Mouse (Mus musculus) heart, adult 8-10 months (tissue): Measurements from ENCODE around the gene Lta. TPM values are rescaled to one million over a fixed set of nuclear protein-coding genes. Genes with fewer than 3 reads are reported as not detected.

Experiments used
- DNase-seq: peaks from one replicate; pipeline ENCODE4 v3.0.0; 2022; ENCODE audit warnings: low spot score
- total RNA-seq, 4 experiments: library from RNA; stranded (reverse); gene quantifications; 2 replicates each; pipeline ENCODE4 v1.2.4; 2022

The Lta gene
- total RNA-seq, 4 experiments from 2014 or later: 0.44 TPM; not detected in 3

DNA sequence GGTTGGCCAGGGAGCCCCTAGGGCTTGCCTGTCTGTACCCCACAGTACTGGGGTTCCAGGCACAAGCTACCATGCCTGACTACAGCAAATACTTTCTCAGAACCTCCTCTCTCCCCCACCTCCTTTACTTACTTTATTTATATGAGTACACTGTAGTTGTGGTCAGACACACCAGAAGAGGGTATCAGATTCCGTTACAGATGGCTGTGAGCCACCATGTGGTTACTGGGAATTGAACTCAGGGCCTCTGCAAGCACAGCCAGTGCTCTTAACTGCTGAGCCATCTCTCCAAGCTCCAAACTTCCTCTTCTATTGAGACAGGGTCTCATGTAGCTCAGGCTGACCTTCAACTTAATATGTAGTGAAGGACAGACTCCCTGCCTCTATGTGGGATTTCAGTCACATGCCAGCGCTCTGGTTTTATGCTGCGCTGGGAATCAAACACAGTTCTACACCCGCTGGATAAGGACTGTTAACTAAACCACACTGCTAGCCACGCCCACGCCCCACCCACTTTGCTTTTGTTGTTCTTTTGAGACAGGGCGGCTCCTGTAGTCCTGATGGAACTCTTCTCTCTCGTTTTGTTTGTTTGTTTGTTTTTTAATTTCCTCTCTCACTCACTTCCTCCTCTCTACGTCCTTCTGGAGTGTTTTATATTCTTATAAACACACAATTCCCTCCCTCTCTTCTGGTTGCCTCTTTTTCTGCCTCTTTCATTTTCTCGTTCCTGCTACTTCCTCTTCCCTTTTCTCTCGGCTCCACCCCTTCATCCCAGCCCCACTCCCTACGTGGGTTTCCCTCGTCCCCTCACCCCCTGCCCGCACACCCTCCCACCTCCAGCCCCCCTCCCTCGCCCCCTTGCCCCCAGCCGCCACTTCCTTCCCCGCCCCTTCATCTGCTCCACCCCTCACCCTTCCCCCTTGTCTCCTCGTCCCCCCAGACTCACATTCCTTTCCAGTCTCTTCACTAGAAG, 19.2 kb downstream of the Lta start:
- peak; percentile 77 for DNase-seq

DNA sequence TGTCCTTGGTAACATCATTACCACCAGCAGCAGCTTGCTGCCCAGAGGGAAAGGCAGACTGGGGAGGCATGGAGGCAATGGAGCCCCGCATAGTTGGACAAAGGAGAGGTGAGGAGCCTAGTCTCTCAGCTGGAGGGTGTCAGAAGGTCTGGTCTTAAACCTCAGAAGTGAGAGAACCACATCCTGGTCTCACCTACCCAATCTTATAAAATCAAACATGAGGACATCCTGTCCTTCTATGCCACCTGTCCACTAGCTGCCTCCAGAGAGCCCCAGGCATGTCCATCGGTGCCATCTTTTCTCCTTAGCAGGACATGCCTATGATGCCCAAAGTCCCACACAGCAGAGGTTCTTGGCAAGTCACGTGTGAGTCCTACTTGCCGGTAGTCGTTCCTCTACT, 25.1 kb downstream of the Lta start:
- DNase-seq: no peak

DNA sequence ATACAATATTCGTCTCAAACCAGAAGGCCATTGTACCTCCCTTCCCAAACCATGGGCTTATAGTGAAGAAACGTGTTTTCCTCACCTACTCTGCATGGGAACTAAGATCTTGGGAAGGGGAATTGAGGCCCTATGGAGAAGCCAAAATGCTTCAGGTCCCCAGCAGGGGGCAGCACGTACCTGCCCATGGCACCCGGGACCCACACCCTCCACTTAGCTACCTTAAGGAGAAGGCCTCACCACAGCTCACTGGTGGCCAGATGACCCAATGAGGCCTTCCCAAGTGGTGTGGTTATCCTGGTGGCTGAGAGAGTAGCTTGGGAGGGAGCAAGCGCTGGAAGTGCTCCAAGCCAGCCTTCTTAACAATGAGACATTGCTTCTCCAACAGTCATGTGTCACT, 26.6 kb downstream of the Lta start:
- peak; percentile 73 for DNase-seq

DNA sequence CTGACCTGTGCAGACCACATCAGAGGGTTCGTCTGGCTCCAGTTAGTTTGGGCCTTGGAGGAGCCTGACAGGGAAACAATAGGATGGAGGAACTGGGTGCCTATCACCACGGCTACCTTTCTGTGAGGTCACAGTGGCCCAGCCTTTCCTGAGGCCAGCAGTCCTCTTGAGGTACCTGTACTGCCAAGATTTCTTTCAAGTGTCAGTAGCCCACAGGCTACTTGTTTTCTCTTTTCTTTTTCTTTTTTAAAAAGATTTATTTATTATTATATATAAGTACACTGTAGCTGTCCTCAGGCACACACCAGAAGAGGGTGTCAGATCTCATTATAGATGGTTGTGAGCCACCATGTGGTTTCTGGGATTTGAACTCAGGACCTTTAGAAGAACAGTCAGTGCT, 29.2 kb downstream of the Lta start, which contains the start of gene Aif1:
Aif1 (minus strand) TSS at position 101 of the 400 bp plus-strand sequence.
- no peak for DNase-seq

DNA sequence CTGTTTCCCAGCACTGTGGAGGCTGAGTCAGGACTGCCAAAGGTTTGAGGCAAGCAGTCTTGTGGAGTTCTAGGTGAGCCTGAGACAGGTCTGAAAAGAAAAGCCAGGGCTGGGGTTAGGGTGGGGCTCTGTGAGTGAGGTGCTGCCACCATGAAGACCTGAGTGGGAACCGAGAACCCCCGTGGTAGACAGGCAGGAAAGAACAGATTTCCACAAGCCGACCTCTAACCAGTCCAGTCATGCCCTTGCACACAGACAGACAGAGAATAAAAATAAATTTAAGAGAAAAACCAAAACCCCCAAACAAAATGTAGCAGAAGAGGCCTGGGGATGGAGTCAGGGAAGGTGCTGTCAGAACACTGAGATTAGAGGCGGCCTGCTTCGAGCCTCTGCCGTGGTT, 29.8 kb downstream of the Lta start:
- DNase-seq: no peak

DNA sequence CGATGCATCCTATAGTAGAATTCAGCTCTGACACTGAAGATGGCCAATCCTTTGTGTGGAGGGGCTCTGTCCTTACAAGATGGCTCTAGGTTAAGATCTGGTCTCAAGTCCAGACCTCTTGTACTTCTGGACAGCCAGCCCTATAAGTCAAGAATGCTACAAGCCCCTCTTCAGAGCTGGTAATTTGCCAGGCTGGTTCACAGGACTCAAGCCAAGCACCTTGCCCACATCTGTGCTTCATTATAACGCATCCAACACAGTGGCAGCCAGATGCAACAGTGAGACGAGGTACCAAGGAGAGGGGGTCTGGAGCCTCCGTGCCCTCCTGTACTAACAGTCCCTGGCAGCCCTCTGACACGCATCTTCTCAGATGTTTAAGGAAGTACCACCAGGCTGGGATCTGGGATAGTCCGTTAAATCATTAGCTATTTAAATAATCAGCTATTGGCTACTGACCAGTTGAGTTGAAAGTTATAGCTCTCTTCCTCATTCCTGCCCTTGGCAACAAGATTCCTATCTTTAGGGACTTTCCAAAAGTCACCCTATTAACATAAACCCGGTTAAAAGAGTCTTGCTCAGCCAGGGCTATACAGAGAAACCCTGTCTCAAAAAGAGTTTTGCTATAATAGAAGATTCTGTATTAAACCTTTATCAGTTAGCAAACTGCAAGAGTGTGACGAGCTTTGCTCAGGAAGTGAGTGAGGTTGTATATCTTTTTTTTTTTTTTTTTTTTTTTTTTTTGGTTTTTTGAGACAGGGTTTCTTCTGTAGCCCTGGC, 30.8 kb downstream of the Lta start:
- DNase-seq: no peak

DNA sequence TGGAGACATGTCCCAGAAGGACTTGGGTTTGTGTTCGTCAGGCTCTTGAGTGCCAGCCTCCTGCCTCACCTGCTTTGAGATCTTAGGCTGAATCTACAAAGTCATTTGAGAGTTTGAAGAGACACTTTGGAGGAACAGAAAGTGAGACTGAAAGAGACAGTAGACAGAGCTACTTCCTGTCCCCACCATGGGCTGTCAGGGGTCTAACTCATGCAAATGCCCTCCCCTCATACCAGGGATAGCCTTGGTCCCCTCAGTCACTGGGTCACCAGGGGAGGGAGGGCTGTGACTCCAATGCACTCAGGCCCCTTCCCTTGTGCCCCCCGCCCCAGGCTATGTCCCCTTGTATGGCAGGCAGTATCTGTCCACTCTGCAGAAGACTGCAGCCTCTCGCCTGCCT, 31.8 kb downstream of the Lta start:
- DNase-seq: no peak

DNA sequence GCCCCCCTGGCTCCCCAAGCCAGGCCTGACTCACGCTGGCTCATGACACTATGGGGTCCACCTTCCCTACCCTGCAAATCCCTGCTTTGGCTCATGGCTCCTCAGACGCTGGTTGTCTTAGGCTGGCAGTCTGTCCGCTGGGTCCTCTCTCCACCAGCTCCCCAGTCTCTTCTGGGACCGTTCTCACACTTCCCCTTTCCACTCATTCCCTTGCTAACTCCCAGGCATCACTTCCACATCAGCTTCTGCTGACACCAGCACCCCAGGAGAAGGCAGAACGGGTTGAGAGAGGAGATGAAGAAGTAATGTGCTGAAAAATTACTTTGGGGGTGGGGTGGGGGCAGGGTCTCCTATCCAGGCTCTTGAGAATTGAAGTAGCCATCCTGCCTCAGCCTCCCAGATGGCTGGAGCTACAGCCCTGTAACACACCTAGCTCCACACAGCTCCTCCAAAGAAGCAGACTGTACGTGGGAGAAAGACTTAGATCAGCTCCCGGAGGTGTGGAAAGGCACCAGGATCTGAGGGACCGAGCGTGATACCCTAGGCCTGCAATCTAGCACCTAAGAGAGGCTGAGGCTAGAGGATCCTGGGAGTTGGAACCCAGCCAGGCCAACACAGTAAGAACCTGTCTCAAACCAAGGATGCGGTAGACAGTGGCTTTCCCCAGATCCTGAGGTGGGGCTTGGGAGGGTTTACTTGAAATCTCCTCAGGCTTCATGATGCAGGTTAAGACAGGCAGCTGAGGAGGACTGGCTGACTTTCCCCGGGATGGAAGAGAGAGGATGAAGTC, 32.5 kb downstream of the Lta start:
- no peak for DNase-seq

DNA sequence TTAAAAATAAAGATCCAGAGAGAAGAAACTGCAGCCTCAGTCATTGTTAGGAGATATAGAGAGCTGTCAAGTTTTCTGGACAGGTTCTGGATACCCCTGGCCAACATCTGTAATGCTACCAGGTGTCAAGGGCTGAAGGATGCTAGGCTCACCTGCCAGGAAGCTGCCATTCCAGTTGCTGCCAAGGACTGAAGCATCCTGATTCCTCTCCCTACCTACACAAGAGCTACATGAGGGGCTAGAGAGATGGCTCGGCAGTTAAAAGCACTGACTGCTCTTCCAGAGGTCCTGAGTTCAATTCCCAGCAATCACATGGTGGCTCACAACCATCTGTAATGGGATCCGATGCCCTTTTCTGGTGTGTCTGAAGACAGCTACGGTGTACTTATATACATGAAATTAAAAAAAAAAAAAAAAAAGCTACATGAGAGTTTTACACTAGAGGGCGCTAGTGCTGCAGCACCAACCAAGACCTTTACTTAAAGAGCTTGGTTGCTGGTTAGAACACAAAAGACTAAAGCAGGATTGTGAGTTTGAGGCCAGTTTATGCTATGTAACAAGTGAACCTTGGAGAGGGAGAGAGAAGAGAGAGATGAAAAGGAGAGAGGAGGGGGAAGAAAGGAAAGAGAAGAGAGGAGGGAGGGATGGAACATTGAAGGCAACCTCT, 36.5 kb downstream of the Lta start:
- no peak for DNase-seq

DNA sequence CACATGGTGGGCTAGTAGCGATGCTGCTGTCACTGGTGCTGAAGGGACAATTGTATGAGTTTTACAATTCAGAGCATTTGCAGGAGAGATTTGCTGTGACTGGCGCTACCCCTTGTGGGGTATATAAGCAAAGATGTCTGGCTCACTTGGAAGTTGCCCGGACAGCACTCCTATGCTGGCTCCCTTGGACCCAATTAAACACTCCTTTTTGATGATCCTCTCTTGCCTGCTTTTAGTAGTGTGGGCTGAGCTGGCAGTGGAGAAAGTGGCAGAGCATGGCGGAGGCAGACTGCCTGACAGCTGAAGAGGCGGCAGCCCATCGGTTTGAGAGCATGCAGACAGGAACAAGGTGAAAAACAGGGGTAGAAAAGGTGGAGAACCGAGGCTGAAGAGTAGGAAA, 37.4 kb downstream of the Lta start:
- no peak for DNase-seq

DNA sequence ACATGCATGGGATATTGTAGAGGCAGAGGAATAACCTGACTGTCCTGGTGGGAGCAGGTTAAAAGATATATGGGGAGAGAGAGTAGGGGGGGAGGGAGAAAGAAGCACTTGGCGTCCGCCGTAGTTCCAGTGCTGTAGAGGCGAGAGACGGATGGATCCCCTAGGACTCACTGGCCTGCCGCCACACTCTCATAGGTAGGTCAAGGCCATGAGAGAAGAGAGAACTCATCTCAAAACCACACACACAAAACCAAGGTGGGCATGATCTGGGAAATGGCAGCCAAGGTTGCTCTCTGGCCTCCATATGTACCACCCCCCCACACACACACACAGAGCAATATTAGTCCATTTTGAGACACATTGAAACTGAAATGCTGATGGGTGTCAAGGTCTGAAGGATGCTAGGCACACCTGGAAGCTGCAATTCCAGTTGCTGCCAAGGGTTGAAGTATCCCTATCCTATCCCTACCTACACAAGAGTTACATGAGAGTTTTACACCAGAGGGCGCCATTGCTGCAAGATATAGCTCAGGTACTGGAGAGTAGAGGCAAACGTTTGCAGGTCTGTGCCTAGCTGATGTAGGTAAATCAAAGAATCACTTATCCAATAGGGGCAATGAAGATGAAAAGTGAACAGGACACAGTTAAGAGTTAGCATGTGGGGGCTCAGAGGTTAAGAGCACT, 38.7 kb downstream of the Lta start:
- peak; percentile 60 for DNase-seq

DNA sequence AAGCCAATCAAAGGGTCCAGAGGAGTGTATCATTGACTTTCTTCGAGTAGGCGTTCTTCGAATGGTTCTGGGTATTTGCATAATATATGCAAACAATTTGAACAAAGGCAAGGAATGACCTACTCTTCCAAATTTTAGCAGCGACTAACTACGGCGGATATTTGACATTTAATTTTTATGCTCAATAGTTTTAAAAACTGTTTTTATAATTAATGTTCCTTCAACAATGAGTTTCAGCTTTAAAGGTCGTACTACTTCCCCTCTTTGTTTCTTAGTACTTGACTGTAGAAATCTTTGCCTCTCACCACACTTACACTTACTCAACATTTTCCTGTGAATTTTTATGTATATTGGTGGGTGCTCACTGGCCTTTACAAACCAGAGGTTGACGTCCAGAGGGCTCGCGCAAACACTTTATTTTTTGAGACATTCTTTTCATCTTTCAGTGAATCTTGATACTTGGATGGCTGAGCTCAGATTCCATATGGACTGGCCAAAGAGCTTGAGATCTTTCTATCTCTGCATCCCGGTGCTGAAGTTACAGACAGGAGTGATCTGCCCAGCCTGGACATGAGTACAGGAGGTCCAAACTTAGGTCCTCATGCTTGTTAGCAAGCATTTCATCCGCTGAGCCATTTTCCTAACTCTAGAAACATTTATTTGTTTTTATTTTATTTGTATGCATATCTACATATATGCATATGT, 39.5 kb downstream of the Lta start:
- DNase-seq: no peak

DNA sequence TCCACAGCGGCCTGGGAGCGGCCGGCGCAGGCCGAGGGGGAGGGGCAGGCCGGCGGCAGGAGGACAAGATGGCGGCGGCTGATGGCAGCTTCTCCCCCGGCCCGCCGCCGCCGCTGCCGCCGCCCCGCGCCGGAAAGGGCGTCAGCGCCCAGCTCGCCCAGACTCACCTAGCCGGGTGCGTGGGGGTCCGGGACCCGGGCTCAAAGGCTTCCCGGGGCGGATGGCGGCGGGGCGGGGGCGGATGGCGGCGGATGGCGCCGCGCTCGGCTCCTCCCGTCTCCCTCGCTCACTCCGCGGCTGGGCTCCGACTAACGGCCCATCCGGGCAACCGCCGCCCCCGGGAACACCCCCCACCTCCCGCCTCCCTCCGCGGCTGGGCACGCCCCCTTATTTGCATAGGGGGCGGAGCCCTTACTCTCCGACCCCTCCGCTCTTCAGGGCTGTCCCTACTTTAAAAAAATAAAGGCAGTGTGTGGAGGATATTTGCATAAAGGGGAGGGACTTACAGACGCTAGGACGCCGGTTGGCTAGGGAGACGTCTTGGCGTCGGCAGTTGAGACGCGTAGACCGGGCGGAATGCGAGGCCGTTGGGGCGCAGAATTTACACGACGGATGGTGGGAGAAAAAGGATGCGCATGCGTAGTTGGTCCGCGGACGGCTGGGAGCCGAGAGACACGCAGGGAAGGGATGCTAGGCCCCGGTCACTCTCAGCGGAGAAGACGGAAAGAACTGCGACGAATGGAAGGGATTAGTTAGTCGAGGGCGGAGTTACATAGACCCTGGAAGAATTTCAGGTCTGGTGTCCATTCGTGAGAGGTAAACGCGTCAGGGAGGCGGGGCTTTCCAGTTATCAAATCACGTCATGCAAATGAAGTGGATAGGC, 40.3 kb downstream of the Lta start, which contains the start of gene Prrc2a:
Prrc2a (minus strand) TSS at position 330 of the 883 bp plus-strand sequence.
- DNase-seq: peak; percentile 98

DNA sequence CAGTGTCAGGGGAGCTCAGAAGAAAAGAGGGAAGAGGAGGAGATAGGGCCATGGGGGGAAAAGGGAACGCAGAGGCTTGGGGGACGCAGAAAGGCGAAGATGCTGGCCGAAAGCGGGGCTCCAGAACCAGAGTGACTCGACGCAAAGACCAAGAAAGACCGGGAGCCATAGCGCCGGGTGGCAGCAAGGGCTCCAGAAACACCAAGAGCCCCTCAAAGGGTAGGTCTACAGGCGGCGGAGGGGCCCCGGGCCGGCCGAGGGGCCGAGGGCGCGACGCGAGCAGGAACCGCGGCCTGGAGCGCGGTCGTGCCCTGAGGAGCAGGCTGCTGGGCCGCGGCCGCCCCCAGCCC, 41.0 kb downstream of the Lta start:
- DNase-seq: no peak

DNA sequence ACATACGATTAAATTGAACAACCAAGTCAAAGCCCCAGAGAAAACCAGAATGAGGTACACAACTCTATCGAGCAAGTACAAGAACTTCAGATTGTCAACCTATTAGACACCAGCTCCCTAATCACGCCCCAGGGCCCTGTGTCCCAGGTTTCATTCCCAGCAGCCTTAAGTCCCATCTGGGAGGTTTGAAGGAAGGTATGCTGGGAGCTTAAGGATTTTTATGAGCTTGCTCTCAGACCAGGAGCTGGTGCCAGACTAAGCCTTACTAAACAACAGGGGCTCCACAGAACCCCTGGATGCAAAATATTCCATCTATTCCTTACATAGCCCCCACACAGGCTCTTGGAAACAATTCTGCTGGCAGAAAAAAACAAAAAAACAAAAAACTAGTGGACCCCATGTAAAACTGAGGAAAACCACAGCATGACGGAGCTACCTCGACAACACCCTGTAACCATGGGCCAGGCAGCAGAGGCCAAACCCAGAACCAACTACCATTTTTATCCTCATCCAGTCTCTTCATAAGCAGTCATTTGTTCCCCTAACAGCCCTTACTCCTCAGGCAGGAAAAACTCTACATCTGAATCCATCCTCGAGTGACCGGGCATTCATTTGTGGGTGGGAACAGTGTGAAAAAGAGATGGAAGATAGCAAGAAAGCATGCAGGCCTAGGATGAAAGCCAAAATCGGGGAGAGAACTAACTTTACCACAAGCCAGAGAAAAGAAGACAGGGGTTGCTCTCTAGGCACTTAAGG, 41.6 kb downstream of the Lta start:
- DNase-seq: no peak

DNA sequence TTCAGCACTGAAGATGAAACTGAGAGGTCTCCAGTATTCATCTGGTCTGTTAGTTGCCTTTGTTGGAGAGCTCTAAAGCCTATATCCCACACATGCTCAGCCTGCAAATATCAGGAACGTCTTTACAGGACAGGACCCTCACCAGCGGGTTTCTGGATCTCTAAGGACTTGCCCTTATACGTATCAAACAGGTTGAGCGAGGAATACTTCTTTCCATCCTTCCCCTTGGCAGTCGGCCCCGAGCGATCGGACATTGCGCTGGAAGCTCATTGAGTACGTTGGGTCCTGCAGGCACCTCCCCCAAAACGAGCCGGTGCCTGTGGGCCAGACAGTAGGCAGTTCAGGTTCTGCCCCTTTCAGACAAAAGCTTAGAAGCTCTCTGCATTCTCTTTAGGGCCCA, 42.4 kb downstream of the Lta start:
- no peak for DNase-seq

DNA sequence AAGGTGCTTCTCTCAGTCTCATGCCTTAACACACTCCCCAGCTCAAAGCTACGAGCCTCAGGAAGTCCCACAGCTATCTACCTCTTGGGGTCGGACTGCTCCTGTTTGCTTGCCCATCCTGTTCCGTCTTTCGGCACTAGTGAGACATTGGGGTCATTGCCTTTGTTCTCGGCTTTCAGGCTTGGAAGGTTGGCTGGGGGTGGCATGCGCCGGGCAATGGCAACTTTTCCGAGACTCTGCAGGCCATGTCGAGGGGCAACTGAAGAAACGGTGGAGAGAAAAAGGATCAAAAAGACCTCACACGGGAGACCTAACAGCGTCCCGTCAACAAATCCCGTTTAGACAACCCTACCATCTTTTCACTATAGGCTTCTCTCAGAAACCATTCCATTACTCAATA, 43.0 kb downstream of the Lta start:
- DNase-seq: no peak

DNA sequence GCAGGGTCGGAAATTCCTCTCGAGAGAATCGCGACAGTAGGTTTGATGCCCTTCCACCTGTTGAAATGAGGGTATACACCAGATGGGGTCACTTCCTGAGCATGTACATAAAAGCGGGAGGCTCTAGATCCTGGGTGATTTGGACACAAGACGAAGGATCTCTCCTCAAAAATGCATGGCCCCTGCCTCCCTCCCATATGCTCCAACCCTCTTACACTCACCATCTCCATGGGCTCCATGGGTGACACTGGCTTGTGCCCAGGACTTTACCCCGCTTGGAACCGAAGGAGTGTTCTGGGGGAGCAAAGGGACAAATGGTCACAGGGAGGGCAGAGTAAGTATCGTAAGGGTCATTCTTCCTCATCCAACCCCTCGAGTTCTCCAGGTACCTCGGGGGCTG, 43.7 kb downstream of the Lta start:
- DNase-seq: no peak
